Mouse (Mus musculus) limb, embryonic 15.5 days (tissue): Measurements from ENCODE around the gene Col6a3. TPM values are rescaled to one million over a fixed set of nuclear protein-coding genes. Genes with fewer than 3 reads are reported as not detected.

Experiments
- ATAC-seq: fragments of 200-750 bp; cut with Nextera tagmentation; 2 replicates; pipeline ENCODE4 v1.8.0; 2017; ENCODE audit warnings: low read depth, moderate TSS enrichment; ENCODE audit not compliant: insufficient number of reproducible peaks, low FRiP score, low TSS enrichment
- H3K27ac ChIP-seq: fragments of 300-500 bp; sonication (generic); 2 replicates; pipeline ENCODE4 v1.5.1; 2015; ENCODE audit warnings: moderate library complexity, mild to moderate bottlenecking, inconsistent platforms
- H3K27me3 ChIP-seq: fragments of 300-500 bp; sonication (generic); 2 replicates; pipeline ENCODE4 v1.6.1; 2015; ENCODE audit warnings: inconsistent platforms
- H3K36me3 ChIP-seq: fragments of 300-500 bp; sonication (generic); 2 replicates; pipeline ENCODE4 v1.6.1; 2015; ENCODE audit warnings: inconsistent platforms
- H3K4me1 ChIP-seq: fragments of 300-500 bp; sonication (generic); 2 replicates; pipeline ENCODE4 v1.6.1; 2015; ENCODE audit warnings: inconsistent platforms
- H3K4me2 ChIP-seq: fragments of 300-500 bp; sonication (generic); 2 replicates; pipeline ENCODE4 v1.6.1; 2015; ENCODE audit warnings: mild to moderate bottlenecking, inconsistent platforms
- H3K4me3 ChIP-seq: fragments of 300-500 bp; sonication (generic); 2 replicates; pipeline ENCODE4 v1.5.1; 2015; ENCODE audit warnings: mild to moderate bottlenecking, inconsistent platforms
- H3K9ac ChIP-seq: fragments of 300-500 bp; sonication (generic); 2 replicates; pipeline ENCODE4 v1.6.1; 2015; ENCODE audit warnings: inconsistent platforms
- H3K9me3 ChIP-seq: fragments of 300-500 bp; sonication (generic); 2 replicates; pipeline ENCODE4 v1.6.1; 2016; ENCODE audit warnings: inconsistent platforms
- WGBS: fragments of 180-500 bp; shearing (Covaris S2); methylation state at CpG from one replicate; pipeline ENCODE4 v1.1.7; 2015; 5-methylcytosine and 5-hydroxymethylcytosine counted together
- polyA plus RNA-seq: library from polyadenylated mRNA; unstranded; fragments of >200 nt; fragmentation: Nextera tagmentation; extraction: Ambion mirVana; gene quantifications from 2 replicates; pipeline ENCODE4 v1.2.1, GENCODE M21; 2015

Col6a3 gene
- 183 and 219 TPM in 2 replicates for polyA plus RNA-seq

- no peaks in the 10 kb centered on the region for H3K36me3 ChIP-seq
- H3K9me3 ChIP-seq = no peaks in the 10 kb centered on the region
- H3K9ac ChIP-seq = peak within 1 kb of the TSS; percentile 54
- WGBS = 15% methylated on average over 4 of the region's 4 CpGs
- ATAC-seq = peak; percentile 87
- no peaks in the 10 kb centered on the region; the same call in 1 of the 2 replicates for H3K27me3 ChIP-seq
- H3K4me3 ChIP-seq = peak within 1 kb of the TSS; percentile 54
- H3K27ac ChIP-seq = peak within 1 kb of the TSS; percentile 91
- peak within 1 kb of the TSS; percentile 67 for H3K4me2 ChIP-seq
- H3K4me1 ChIP-seq = peaks cover 52% of the 10 kb centered on the region
These were observed at the start of gene Col6a3 for GRCm38 (mm10) chr1:90843836-90844235. TSS of gene Col6a3 (minus strand) at chr1:90843971.

DNA sequence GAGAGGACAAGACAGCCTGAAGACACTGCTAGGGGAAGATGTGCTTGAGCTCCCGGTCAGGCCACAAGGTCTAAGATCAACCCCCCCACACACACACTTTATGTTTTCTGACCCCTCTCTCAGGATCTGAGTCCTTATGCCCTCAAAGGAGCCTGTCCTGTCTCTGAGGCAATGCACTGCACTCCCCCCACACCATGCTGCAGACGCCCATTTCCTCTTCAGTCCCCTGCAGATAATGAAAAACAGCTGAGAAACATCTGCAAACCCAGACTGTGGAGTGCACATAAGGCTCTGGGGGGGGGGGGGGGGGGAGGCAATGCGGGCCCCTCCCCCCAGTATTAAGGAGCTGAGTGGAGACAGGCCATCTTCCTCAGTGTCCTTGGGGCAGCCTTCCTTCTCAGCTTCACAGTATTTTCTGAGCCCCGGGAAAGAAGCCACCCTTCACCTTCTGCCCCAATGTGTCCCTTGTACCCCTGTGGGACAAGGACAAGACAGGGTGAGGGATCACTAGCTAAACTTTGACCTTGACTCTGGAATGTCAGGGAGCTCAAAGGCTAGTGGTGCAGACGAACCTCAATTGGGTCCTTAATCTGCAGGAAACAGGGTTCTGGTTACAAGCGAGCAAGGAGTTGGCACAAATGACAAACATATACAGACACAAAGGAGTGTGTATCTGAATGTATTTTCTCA lies 42.1 kb upstream of the Col6a3 start:
- 31% methylated on average over 6 of the region's 6 CpGs for WGBS
- Histone ChIP-seq H3K4me1 (peaks cover 9% of the 10 kb centered on the region), H3K27me3 (no peaks in the 10 kb centered on the region), H3K9me3 (no peaks in the 10 kb centered on the region), H3K36me3 (no peaks in the 10 kb centered on the region), H3K4me3 (no peak overlapping the region), H3K9ac (no peak overlapping the region), H3K27ac (peak overlapping the region; percentile 22; the same call in 1 of the 2 replicates), H3K4me2 (no peak overlapping the region)
- 0 out of 2 replicates have a peak, but pooled peaks have one; percentile 58 for ATAC-seq

- ATAC-seq = no peak
- Histone ChIP-seq H3K4me2 (no peak overlapping the region), H3K9ac (no peak overlapping the region), H3K9me3 (no peaks in the 10 kb centered on the region), H3K4me3 (no peak overlapping the region), H3K36me3 (no peaks in the 10 kb centered on the region), H3K4me1 (peaks cover 9% of the 10 kb centered on the region; the same call in 1 of the 2 replicates), H3K27me3 (no peaks in the 10 kb centered on the region), H3K27ac (no peak overlapping the region)
- WGBS = 71% methylated on average over 5 of the region's 5 CpGs
These were observed 32.9 kb upstream of the Col6a3 start for GRCm38 (mm10) chr1:90876486-90877270.

GRCm38 (mm10) chr1:90875961-90876360 lies 32.2 kb upstream of the Col6a3 start:
- Histone ChIP-seq H3K36me3 (no peaks in the 10 kb centered on the region), H3K27me3 (no peaks in the 10 kb centered on the region), H3K9me3 (no peaks in the 10 kb centered on the region), H3K4me2 (no peak overlapping the region), H3K4me3 (no peak overlapping the region), H3K9ac (no peak overlapping the region), H3K4me1 (peaks cover 9% of the 10 kb centered on the region; the same call in 1 of the 2 replicates), H3K27ac (no peak overlapping the region; the same call in 1 of the 2 replicates)
- 42% methylated on average over 2 of the region's 2 CpGs for WGBS
- no peak for ATAC-seq

DNA sequence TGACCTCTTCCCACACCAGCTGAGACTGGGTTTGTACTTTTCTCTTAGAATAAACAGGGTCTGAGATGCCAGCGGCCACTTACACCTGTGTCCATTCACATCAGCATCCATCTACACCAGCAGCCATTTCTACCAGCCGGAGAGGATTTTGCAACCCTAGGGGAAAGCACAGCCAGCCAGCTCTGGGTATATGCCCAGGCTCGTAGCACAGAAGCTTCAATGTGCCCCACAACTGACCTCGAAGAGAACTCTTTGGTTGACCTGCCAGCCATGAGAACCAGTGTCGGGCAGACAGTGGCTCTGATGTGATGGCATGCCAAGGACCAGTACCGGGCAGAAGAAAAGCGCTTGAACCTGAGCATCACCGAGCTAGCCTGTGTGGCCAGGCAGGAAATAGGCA lies 31.6 kb upstream of the Col6a3 start:
- no peak for ATAC-seq
- H3K4me1 ChIP-seq = peaks cover 9% of the 10 kb centered on the region; the same call in 1 of the 2 replicates
- H3K4me2 ChIP-seq = no peak overlapping the region
- no peak overlapping the region for H3K4me3 ChIP-seq
- no peaks in the 10 kb centered on the region for H3K36me3 ChIP-seq
- H3K27me3 ChIP-seq = no peaks in the 10 kb centered on the region
- no peaks in the 10 kb centered on the region for H3K9me3 ChIP-seq
- H3K27ac ChIP-seq = no peak overlapping the region
- 85% methylated on average over 8 of the region's 8 CpGs for WGBS
- no peak overlapping the region for H3K9ac ChIP-seq

DNA sequence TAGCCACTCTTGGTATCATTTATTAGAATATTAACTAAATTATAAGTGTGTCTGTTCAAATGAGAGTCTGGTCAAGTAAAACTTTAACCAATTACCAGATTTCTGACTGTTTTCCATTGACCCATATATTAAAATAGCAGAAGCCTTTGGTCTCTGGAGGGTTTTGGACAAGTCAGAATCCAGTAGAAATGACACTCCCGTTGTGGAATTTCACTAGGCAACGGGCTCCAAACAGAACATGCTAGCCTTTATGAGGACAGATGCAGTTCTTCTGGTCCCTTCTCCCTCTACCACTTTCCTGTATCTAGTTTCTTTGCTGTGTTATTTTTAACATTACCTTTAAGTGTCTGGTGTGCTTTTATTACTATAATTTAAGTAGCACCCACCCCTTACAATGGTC lies 26.8 kb upstream of the Col6a3 start:
- WGBS = 53% methylated on average over 2 of the region's 2 CpGs
- ATAC-seq = no peak

DNA sequence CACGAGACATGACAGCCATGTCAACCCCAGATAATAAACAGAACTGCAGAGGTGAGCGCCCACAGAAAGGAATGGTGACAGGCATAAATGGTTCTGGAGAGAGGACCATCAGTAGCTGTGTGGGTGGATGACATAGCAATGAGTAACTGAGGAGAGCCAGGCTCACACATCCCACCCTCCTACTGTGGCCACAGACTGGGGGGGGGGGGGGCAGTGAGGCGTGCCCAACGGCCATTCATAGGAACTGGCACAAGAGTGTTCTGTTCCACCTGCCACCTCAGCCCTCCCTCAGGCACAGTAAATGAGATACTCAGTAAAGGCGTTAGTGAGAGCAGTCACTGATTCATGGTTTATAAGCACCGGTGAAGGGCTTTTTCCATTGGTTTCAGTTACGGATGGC lies 23.0 kb upstream of the Col6a3 start:
- no peaks in the 10 kb centered on the region for H3K9me3 ChIP-seq
- no peaks in the 10 kb centered on the region for H3K36me3 ChIP-seq
- WGBS = 84% methylated on average over 7 of the region's 7 CpGs
- H3K4me3 ChIP-seq = no peak overlapping the region
- H3K27me3 ChIP-seq = no peaks in the 10 kb centered on the region
- H3K4me1 ChIP-seq = no peaks in the 10 kb centered on the region
- H3K4me2 ChIP-seq = no peak overlapping the region
- ATAC-seq = peak; percentile 42; the same call in 1 of the 2 replicates
- no peak overlapping the region for H3K9ac ChIP-seq
- H3K27ac ChIP-seq = no peak overlapping the region

More for the DNA sequence above, 26.8 kb upstream of the Col6a3 start:
- Histone ChIP-seq H3K27ac (no peak overlapping the region), H3K4me3 (no peak overlapping the region), H3K4me2 (no peak overlapping the region), H3K27me3 (no peaks in the 10 kb centered on the region), H3K9ac (no peak overlapping the region), H3K9me3 (no peaks in the 10 kb centered on the region), H3K36me3 (no peaks in the 10 kb centered on the region), H3K4me1 (peaks cover 3% of the 10 kb centered on the region; the same call in 1 of the 2 replicates)

DNA sequence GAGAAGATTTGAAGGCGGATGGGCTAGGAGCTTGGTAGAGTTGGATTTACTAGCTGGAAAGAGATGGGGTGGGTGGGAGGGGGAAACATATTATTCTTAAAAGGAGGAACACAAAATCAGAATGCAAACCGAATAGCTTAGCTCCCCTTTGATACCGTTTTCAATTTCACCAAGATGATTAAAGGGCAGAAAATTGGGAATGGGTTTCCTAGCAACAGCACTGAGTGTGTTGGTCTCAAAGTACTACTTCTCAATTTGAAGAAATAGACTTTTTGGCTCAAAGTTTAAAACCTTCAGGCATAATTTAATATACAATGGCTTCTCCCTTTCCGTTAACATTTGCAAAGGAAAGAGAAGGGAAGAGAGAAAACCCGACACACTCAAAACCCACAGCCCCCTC lies 12.1 kb upstream of the Col6a3 start:
- Histone ChIP-seq H3K9ac (no peak overlapping the region), H3K4me2 (no peak overlapping the region), H3K4me1 (no peaks in the 10 kb centered on the region; the same call in 1 of the 2 replicates), H3K27ac (no peak overlapping the region), H3K4me3 (no peak overlapping the region), H3K27me3 (no peaks in the 10 kb centered on the region), H3K9me3 (no peaks in the 10 kb centered on the region), H3K36me3 (no peaks in the 10 kb centered on the region)
- WGBS = 58% methylated on average over 5 of the region's 5 CpGs
- ATAC-seq = no peak

DNA sequence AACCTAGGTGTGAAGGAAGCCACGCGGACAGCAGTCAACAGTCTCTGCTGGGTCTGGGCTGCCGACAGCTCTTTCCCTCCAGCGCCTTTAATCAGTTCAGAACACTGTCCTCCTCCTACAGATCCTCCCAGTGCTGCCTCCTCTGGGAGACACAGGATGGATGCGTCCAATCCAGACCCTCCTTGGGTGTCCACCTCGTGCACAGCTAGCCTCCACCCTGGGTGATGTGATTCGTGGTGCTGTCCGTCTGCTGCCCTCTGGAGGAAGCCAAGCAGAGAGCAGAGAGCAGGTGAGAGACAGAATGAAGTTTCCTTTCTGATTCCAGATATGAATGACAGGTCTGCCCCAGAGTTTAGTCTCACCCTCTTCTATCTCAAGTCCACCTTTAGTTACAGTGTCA lies 6.1 kb upstream of the Col6a3 start:
- Histone ChIP-seq H3K9me3 (no peaks in the 10 kb centered on the region), H3K36me3 (no peaks in the 10 kb centered on the region), H3K9ac (no peak overlapping the region), H3K4me1 (peaks cover 10% of the 10 kb centered on the region; the same call in 1 of the 2 replicates), H3K27ac (no peak overlapping the region), H3K27me3 (no peaks in the 10 kb centered on the region), H3K4me3 (no peak overlapping the region), H3K4me2 (no peak overlapping the region)
- peak; percentile 46; the same call in 1 of the 2 replicates for ATAC-seq
- 34% methylated on average over 8 of the region's 8 CpGs for WGBS

DNA sequence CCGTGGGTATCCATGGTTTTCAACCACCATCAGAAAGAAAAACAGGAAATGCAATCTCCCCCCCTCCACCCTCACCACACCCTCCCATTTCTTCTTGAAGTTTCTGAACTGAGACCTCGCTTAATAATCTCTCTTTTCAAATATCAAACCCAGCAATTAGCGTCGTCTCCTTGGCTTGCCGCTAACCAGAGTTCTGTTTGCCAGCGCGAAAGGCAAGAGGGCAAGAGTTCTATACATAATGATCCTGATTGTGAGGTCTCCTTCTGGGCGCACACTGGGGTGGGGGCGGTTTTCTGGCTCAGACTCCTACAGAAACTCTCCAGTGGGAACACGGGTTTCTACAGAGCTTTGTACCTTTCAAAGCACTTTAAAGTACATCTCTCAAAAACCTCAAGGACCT lies 1.4 kb upstream of the Col6a3 start:
- ATAC-seq = no peak
- 48% methylated on average over 10 of the region's 10 CpGs for WGBS
- no peak overlapping the region for H3K9ac ChIP-seq
- H3K4me2 ChIP-seq = no peak overlapping the region
- H3K9me3 ChIP-seq = no peaks in the 10 kb centered on the region
- H3K27ac ChIP-seq = peak overlapping the region; percentile 57; the same call in 1 of the 2 replicates
- H3K36me3 ChIP-seq = no peaks in the 10 kb centered on the region
- no peaks in the 10 kb centered on the region; the same call in 1 of the 2 replicates for H3K27me3 ChIP-seq
- peaks cover 38% of the 10 kb centered on the region for H3K4me1 ChIP-seq
- no peak overlapping the region for H3K4me3 ChIP-seq

DNA sequence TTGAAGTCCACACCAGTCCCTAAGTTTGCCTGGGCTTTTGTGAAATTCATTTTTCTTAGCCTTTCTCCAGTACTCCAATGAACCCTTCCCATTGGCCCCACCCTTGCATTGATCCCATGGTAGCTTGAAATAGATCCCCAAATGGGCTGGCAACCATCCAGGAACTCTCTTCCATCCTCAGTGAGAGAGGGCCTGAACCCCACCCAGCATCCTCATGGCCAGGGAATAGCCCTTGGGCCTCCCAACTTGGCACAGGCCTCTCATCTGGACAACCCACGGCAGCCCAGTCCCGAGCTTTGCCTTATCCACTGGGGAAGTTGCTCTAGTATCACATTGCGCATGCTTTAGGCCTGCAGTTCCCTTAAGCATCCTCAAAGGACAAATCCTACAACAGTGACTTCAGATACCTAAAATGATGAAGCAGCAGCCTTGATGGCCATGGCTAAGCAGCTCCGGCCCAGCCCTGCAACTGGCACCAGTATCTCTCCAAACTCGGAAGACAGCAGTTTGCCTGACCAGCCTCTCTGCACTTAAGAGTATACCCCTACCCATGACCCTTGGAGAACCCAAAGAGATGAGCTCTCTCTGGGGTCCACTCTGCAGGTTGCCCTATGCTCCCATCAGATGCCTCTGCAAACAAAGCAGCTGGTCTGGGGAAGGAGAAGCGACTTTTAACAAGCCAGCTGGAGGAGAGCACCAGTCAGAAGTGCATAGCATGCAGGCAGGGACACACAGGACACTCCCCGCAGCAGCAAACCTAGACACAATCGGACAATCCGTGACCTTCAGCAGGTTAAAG lies 783 bp downstream of the Col6a3 start:
- Histone ChIP-seq H3K9ac (peak overlapping the region; percentile 54), H3K4me3 (peak overlapping the region; percentile 54), H3K9me3 (no peaks in the 10 kb centered on the region), H3K4me1 (peaks cover 60% of the 10 kb centered on the region), H3K27ac (peak overlapping the region; percentile 91), H3K4me2 (peak overlapping the region; percentile 67), H3K36me3 (no peaks in the 10 kb centered on the region), H3K27me3 (no peaks in the 10 kb centered on the region; the same call in 1 of the 2 replicates)
- WGBS = 45% methylated on average over 9 of the region's 9 CpGs
- ATAC-seq = no peak
